Mouse (Mus musculus) B cell, adult 2 months (primary cell): ENCODE data around the gene Srsf3.
"Not testable (repeated sequence)": the region's sequence is repeated elsewhere in the genome, so short reads cannot be mapped to it uniquely, and the experiment has no call there.

Source experiments
- DNase-seq, 2 experiments: peaks; one replicate each; pipeline ENCODE4 v3.0.0; 2022

The Srsf3 gene

DNA sequence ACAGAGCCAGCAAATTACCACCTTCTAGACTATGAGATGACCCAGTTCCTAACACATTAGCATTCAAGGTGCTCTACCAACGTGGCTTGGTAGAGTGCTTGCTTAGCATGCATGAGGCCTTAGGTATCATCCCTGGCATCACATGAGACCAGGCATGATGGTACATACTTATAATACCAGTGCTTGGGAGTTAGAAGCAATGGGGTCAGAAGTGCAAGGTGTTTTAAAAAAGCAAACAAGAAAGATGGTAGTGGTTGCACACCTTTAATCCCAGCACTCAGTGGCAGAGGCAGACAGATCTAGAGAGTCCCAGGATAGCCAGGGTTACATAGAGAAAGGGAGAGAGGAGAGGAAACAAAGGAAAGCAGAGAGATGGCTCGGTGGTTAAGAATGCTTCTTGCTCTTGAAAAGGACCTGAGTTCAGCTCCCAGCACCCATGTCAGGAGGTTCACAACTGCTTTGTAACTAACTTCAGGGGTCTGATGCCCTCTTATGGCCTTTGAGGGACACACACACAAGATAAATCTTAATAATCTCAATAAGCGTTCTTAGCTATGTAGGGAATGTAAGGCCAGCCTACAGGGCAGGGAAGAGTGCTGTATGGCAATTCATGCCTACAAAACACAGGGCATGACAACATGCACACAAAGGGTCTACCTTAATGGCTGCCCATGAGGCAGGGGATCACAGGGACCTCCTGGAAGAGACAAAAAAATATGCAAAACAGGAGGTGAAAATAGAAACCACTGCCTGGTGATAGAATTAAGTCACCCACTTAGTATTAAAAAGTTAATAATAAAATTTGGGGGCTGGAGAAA lies 15.5 kb downstream of the Srsf3 start:
- DNase-seq: no peak

DNA sequence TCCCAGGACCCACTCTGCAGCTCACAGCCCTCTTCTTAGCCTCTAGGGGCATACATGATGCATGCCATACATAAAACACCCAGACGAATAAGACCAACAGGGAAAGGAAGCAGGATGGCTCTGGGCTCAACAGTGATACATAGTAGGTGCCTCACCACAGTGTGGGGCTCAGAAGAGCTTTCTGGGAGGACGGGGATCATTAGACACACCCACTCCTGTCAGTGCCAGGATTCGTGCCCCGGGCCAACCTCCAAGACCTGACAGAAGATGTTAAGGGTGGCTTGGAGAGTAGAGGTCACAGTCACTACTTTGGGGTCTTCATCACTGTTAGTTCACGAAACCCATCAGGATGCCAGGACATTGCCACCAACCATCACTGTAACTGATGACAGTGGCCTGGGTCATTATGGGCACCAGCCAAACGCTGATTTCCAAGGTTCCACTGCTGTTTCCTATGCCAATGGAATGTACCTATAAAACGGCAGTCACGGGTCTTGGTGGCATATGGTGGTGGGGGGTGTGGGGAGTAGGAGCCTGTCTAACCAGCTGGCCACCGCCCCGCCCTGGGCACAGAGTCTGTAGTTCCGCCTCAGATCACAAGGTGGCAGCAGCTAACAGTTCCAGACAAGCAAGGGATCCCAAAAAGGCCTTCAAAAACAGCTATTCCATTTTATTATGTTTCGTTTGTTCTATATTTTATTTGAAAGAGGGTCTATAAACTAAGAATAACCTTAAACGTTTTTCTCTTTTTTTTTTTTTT lies 16.5 kb downstream of the Srsf3 start:
- DNase-seq: peak; percentile 88 to 90

DNA sequence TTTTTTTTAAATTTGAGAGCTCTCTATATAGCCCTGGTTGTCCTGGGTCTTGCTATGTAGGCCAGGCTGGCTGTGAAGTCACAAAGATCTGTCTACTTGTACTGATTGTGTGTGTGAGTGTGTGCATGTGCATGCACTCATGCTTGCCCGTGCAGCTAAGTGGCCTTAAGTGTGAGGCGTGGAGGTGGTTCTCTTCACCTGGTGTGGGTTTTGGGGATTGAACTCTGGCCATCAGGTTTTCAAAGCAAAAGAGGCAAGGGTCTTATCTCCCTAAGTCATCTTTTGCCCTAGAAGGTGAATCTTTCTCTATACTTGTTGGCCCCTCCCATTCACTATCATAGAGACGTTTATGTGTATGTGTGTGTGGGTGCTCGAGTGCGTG lies 17.1 kb downstream of the Srsf3 start:
- no peak for DNase-seq

DNA sequence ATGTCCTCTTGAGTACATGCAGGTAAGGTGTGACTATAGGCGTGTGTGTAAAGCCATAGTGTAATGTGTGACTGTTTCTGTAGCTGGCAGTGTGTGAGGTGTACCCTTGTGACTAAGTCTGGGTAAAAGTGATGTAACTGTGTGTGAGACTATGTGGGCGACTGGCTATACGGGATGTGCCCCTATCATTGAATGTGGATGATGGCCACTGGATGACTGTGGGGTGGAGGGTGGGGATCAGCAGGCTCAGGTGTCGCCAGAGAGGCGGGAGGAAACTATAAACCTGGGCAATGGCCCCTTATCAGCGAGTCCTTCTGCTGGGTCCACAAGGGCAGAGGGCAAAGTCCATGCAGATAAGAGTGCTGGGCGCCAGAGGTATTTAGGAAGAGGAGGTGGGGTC lies 17.5 kb downstream of the Srsf3 start:
- no peak for DNase-seq

DNA sequence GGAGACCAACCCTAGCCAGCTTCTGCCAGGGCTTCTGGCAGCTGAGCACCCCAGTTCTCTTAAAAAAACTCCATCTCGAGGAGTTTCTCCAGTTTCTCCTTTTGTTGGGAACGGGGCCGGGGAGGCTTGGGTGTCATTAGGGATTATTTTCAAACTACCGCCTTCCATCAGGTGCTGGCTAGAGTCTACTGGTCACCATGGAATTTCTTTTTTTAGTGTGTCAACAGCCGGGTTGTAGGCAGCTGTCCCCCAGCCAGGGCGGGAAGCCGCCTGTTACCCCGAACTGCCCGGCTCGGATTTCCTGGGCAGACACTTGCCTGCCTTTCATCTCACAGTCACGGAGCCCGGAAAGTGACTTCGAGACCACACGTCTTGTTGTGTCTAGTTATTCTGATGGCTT lies 18.4 kb downstream of the Srsf3 start:
- no peak for DNase-seq

DNA sequence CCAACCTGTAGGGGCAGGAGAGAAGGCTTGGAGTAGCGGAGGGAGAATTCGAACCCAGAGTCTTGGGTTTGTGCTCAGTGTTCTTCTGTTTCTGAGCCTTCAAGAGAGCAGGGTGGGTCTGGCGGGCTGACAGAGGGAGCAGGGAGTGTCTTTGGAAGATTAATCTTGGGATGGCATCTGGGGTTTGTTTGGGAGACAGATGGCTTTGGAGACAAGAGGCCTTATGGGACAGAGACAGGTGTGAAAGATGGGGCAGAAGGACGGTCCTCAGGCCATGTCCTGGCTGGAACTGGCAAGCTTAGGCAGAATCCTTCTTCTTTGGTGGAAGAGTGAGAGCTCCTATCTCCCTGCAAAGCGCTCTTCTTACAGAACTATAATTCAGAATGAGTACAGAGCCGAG lies 20.6 kb downstream of the Srsf3 start:
- no peak for DNase-seq

DNA sequence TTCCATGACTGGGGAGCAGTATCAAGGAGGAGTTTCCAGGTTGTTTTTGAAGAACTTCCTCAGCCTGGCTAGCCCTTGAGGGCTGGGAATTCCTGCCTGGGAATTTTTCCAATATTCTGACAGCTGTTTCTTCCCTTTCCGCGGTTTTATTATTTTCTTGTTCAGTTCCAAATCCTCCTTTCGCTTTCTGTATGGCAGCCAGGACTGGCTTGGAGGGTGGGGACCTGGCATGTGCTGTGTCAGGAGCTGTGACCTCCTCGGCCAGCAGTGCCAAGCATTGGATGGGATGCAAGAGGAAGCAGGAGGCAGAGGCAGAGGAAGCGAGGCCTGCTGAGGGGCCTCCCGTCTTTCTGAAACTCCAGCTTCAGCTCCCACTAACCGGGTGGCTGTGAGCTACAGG lies 21.4 kb downstream of the Srsf3 start:
- DNase-seq: no peak

DNA sequence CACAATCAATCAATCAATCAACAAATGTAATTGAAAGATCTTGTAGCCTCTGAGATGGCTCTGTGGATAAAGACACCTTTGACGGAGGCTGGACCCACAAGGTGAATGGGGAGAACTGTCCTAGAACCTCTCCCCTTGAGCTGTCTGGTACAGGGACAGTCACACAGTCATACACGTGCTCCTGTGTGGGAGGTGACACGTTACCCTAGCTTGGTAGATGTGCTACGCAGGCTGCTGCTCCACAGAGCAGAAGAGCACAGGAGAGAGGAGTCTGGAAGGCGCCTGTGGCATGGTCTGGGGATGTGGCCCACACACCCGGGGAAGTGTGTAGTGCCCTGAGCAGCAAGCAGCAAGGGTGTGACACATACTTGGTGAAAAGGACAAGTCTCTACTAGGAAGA lies 22.0 kb downstream of the Srsf3 start:
- DNase-seq: no peak

DNA sequence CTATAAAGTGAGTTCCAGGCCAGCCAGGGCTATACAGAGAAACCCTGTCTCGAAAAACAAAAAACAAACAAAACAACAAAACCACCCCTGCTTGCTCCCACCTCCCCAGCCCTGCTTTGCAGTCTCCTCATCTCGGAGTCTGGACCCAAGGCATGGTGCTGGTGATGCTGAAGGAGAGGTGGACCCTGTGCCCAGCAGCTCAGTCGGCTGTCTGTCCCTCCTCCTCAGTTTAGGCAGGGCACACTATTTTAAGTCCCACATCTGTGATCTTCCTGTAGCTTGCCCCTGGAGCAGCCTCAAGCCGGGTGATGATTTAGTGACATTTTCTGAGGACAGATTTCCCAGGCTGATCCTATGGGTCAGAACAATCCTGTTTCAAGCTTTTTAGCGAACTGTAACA lies 23.2 kb downstream of the Srsf3 start:
- DNase-seq: no peak

DNA sequence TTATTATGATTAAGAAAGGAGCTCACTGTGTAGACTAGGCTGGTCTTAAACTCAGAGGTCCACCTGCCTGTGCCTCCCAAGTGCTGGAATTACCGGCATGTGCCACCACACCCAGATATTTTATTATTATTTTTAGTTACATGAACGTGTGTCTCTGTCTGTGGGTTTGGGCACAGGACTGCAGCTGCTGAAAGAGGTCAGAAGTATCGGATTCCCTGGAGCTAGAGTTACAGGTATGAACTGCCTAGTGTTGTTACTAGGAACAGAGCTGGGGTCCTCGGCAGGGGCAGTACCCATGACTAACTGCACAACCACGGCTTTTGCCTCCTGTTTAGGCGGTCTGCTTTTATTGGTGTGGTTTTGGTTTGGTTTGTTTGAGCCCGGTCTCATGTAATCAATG lies 23.8 kb downstream of the Srsf3 start:
- no peak for DNase-seq

DNA sequence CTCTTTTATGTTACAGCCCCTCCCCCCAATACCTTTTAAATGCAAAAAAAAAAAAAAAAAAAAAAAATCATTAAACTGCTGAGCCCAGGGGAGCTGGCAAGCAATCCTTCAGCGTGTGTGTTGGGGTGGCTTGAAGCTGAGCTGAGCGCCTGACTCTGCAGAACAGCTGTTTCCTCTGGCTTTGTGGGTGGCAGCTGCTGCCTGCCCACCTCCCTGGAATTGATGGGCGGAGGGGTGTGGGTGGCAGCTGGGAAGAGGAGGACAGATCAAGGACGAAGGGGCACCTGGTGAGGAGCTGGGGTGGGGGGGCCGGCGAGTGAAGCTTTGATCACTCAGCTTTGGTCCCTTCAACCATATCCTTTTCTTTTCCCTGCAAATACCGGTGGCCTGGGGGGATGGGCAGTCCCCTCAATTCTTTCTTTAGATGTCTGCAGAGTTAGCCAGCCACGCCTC lies 24.3 kb downstream of the Srsf3 start:
- DNase-seq: no peak

DNA sequence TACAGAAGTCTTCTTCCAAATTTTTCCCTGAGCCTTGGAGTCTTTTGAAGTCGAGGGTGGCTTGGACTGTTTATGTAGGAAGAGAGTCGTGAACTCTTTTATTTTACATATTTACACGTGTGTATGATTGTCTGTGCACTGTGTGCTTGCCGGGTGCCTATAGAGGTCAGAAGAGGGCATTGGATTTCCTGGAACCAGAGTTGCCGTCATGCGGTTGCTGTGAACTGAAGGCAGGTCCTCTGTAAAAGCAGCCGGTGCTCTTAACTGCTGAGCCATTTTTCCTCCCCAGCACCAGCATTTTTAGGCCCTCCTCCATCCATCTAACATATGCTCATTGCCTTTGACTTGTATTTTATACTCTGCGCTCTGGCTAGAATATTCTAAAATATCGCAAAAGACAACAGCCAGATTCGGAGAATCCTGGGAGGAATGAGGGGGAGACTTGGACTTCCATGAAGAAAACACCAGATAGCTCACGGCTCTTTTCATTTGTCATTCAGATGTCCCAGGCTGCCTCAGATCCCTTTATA lies 25.0 kb downstream of the Srsf3 start:
- DNase-seq: no peak

DNA sequence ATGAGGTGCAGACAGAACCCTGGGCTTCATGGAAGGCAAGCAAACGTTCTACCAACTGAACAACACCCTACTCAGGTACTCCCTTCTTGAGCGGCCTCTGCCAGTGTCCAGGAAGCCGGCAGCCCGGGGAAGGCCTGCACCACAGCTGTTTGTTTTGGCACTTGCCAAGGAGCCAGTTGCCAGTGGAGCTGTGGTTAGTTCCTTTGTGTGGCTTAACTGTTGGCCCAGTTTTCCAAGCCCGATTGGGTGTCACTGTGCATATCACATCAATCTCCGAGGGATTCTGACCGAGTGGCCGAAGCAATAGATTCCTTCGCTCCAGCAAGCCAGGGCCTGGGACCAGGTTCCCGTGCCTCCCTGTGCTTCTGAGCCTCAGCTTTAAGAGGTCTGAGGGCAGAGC lies 25.5 kb downstream of the Srsf3 start:
- no peak for DNase-seq

DNA sequence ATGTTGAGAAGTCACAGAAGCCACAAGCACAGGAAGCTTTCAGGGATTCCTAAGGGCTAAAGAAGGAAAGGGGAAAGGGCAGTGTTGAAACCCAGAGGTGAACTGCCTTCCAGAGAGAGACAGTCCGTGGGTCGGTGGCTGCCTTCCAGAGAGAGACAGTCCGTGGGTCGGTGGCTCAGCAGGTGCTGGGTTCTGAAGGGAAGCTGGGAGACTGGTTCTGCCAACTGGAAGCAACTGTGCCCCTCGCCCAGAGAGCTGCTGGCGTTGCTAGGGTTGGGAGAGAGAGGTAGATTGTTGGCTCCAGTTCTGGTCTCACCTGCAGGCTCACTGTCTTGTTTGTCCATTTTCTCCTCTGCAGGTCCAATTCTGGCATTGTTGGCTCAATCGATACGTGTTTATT lies 26.1 kb downstream of the Srsf3 start:
- no peak for DNase-seq

DNA sequence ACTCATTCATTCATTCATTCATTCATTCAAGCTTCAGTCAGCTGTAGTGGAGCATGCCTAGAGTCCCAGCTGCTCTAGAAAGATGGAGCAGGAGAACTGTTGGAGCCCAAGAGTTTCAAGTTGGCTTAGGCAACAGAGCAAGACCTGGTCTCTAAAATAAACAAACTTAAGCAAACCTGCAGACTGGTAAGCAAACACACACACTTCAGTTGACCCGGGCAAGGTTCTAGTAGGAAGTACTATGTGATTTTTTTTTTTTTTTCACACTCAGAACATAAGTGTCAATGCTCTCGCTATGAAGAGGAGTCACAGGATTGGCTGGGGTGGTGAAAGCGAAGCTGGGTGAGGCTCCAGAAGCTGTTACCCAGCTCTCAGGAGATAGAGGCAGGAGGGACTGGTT lies 27.2 kb downstream of the Srsf3 start:
- no peak for DNase-seq

DNA sequence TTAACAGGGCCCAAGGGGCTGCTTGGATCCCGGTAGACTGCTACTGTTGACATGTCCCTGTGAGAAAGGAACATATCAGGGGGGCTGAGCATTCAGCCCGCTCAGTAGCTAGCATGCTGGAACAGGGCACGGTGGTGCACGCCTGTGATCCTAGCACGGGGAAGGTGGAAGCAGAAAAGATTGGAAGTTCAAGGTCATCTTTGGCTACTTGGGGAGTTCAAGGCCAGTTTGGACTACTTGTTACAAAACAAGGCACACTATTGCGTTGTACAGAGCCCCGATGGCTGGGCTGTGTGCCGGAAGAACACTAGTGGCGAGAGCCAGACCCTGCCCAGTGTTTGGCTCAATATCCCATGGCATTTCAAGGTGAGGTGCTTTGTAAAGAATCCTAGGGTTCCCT lies 28.5 kb downstream of the Srsf3 start:
- no peak for DNase-seq

DNA sequence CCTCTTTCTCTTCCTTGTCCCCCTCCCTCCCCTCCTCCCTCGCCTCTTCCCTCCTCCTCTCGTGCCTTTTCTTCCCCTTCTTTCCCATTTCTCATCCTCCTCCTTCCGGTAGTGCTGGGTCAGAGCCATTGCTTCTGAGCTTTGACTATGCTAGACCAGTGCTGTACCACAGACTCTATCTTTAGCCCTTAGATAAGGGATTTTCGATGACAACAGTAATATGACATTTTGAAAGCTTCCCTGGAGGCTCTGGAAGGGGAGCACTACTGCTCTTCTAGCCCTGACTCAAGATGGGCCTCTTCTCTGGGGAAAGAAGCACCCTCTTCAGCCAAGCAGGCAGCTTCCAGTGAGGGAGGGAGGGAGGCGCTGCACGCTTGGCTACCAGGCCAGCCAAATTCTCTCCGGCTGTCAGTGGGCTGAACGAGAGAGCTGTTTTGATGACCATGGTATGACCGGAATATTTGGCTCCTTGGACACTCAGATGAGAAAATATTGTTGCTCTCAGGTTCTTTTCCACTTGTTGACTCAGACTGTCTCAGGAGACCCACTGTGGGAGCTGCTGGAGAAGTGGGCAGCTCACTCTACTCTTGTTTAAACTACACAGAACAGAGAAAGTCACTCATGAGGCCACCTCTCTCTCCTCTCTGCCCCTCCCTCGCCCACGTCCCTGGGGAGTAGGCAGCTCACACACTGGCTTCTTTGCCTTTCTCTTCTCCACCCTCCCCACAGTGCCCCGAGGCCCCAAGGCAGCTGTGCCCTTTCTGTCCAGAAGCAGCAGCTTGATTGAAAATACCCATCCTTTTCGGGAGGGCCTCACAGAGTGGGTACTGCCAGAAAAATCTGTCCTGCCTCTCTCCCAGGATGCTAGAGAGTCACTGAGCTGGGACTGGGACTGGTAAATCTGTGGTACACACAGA lies 29.9 kb downstream of the Srsf3 start:
- DNase-seq: peak; percentile 52 to 53

DNA sequence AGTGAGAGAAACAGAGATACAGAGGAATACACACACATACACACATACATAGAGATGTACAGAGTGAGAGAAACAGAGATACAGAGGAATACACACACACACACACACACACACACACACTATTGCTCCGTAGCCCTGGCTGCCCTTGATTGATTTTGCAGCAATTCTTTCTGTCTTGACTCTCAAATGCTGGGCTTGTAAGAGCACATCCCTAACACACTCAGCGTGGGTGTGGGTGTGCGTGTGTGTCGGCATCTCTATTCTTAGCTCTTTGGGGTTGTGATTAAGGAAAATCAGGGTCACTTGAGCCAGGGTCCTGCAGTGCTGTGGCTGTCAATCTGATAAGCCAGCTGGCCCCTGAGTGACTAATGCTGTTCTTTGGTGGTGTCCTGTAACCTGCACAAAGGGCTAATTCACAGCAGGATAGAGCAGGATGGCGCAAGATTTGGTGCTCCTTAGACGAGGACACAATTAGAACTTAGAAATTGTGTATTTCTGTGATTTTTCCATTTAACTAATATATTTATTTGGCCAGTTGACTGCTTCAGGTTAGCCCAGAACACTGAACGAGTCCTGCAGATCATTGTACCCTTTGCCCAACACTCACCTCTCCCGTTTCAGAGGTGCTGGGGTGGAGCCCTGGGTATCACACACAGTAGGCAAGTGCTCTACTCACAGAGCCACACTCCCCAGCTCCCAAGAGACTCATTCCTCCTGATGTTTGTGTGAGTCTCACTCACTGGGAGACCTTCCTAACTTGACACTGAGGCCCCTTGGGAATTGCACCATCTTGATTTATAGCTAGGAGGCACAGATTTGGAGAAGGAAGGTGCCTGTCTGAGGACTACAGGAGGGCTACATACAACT lies 30.9 kb downstream of the Srsf3 start:
- no peak for DNase-seq

DNA sequence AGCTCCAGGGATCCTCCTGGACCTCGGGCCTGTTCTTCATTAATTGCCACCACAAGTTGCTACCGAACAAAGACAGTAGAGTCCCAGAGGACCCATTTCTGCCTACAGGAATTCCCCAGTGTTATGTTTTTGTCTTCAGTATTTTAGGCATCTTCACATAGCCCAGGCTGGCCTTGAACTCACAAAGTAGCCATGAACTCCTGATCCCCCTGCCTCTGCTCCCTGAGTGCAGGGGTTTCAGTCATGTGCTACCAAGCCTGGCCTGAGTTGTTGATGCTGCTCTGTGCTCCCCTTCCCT lies 31.5 kb downstream of the Srsf3 start:
- DNase-seq: no peak

DNA sequence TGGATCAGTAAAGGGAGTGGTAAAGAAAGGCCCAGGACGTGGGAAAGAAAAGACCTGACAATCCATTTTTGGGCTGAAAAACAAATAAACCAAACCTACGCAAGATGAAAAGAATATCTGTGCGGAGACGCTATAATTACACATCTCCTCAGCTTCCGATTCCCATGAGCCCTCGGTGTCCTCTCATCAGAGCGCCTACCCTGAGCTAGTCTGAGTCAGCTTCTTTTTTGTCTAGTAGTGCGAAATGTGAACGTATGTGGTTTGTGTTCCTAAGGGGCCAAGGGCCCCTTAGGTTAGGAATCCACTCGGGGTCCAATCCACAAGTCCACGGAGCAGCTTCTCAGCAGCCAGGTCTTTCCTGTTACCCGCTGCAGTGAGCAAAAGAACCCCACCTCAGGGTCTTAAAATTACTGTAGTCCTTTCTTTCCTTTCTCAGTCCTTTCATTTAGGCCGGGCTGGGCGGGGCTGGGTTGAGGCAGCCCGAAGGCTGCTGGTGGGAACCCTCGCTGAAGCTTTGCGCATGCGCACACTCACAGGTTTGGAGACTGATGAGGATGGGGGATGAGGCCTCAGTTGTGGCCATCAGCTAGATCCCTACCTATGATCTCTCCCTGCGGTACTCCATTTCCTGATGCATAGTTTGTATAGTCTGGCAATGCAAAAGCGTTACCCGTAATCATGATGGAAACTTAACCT lies 33.0 kb downstream of the Srsf3 start:
- no peak for DNase-seq

DNA sequence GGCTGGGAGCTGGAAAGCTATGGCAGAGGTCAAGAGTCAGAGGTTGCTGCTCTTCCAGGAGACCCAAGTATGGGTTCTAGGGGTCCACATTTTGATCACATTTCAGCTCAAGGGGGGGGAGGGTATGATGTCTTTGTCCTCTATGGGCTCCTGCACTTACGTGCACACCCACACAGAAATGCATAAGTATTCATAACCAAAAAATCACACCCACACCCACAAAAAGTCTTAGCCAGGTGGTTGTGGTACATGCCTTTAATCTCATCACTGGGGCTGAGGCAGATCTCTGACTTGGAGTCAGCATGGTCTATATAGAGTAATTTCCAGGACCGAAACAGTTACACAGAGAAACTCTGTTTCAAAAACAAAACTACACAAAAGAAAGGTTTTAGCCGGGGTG lies 33.5 kb downstream of the Srsf3 start:
- DNase-seq: no peak

DNA sequence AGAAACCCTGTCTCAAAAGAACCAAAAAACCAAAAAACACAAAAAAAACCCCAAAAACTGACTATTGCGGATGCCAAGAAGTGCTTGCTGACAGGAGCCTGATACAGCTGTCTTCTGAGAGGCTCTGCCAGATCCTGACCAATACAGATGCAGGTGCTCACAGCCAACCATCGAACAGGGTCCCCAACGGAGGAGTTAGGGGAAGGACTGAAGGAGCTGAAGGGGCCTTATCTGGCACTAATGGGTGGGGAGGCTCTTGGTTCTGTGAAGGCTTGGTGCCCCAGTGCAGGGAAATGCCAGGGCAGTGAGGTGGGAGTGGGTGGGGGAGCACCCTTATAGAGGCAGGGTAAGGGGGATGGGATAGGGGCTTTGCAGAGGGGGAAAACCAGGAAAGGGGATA lies 35.0 kb downstream of the Srsf3 start:
- not testable (repeated sequence) for DNase-seq
